Mouse (Mus musculus) bone marrow, adult 2 months (tissue): ENCODE measurements around the gene Actl7a.

Source experiments
- CTCF ChIP-seq: fragments of 200-500 bp; IDR thresholded peaks from 2 replicates; pipeline ENCODE4 v1.5.1; 2011; ENCODE audit warnings: low read length, control low read depth; ENCODE audit not compliant: control insufficient read depth, insufficient read depth
- POLR2A ChIP-seq: fragments of 200-500 bp; IDR thresholded peaks from 2 replicates; pipeline ENCODE4 v1.6.1; 2011; ENCODE audit warnings: low read depth, mild to moderate bottlenecking, control low read depth, low read length, borderline replicate concordance; ENCODE audit not compliant: control insufficient read depth

DNA sequence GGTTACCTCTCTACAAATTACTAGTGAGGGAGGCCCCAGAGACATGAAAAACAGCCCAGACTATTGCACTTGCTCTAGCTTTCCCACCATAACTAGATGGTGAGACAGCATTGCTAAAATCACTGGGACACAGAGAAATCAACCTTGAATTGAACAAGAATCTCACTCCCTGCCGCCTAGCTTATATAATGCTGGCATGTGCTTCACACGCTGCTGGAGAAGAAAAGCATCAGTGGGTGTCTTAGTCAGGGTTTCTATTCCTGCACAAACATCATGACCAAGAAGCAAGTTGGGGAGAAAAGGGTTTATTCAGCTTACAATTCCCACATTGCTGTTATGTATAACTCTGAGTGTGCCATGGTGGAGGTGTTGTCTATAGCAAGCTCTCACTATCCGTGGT lies 30.1 kb upstream of the Actl7a start:
- TF ChIP-seq CTCF (no peak), POLR2A (no peak)
